Mouse (Mus musculus) brain, embryonic 14.5 days (tissue): ENCODE measurements around the gene Gm44502.

Experiments used
- CTCF ChIP-seq: fragments of 200-500 bp; IDR thresholded peaks from 2 replicates; pipeline ENCODE4 v1.5.1; 2012; ENCODE audit warnings: inconsistent platforms, mild to moderate bottlenecking, moderate library complexity, borderline replicate concordance; ENCODE audit not compliant: insufficient read depth, insufficient read length; ENCODE audit errors: extremely low read depth
- POLR2A ChIP-seq: fragments of 200-500 bp; IDR thresholded peaks from 2 replicates; pipeline ENCODE4 v1.6.1; 2012; ENCODE audit warnings: mild to moderate bottlenecking, inconsistent platforms, borderline replicate concordance; ENCODE audit not compliant: poor library complexity, insufficient read depth, insufficient read length, severe bottlenecking; ENCODE audit errors: extremely low read depth

- TF ChIP-seq CTCF (no peak), POLR2A (no peak)
Observed at GRCm38 (mm10) chr15:89384617-89385016, 44.9 kb downstream of the Gm44502 start, which contains the start of gene Klhdc7b.
